ENCODE assay signal across 20 mouse cellular contexts in genomic region chr1:195164996-195165755, GRCm38 (mm10). TPM values are rescaled to one million over a fixed set of nuclear protein-coding genes. Genes with fewer than 3 reads are reported as not detected.
DNase-seq lines count a peak whose midpoint lies in the region; TF ChIP-seq lines count a peak whose summit lies in the region.
"Had no signal": no experiment of that assay in that cellular context is flagged by ENCODE, and none has a peak within 500 bp of the region (broad histone marks: within the 10 kb centered on the region; RNA-seq: fewer than 3 reads in every experiment).

No protein-coding gene starts in this region.

- TF ChIP-seq CTCF in C2C12 (IDR thresholded peaks at IDR 0.05; ENCODE audit: control insufficient read depth, insufficient read depth, insufficient read length) (no peak), MEL (IDR thresholded peaks at IDR 0.05 in 2 of 3, conservative IDR thresholded peaks at IDR 0.05 in 1 of 3; ENCODE audit: control insufficient read depth in 1 of 3, insufficient read depth in 1 of 3, low read depth in 2 of 3, low read length in 3 of 3, poor library complexity in 1 of 3, severe bottlenecking in 1 of 3) (no peak)

- TF ChIP-seq EP300 in MEL (IDR thresholded peaks at IDR 0.05; ENCODE audit: low read depth in 1 of 2, low read length in 2 of 2): no peak

- no peak overlapping the region for H3ac ChIP-seq in C2C12 (ENCODE audit: control insufficient read depth, insufficient read length, low read depth)

- H3K27me3 ChIP-seq in C2C12 (ENCODE audit: control insufficient read depth, insufficient read depth, insufficient read length) (no peaks in the 10 kb centered on the region), MEL (ENCODE audit: control insufficient read depth in 1 of 2, insufficient read depth in 2 of 2, low read length in 2 of 2) (peaks cover 0 to 5% of the 10 kb centered on the region in 2 experiments; a peak in 3 of 4 replicates)
- H3K27me3 ChIP-seq: hindbrain, embryonic 12.5 days; hindbrain, embryonic 15.5 days had no signal

- TF ChIP-seq RAD21 in MEL (IDR thresholded peaks at IDR 0.05; ENCODE audit: low read depth, low read length): no peak

- H3K4me3 ChIP-seq in C2C12 (ENCODE audit: insufficient read depth, poor library complexity, severe bottlenecking) (no peak overlapping the region), MEL (ENCODE audit: control insufficient read depth in 1 of 2, insufficient read depth in 1 of 2, low read depth in 2 of 2, low read length in 2 of 2) (no peak overlapping the region)
- H3K4me3 ChIP-seq: gastrocnemius, adult 2 months; hindbrain, embryonic 12.5 days; hindbrain, embryonic 15.5 days had no signal

- H3K79me2 ChIP-seq in C2C12 (ENCODE audit: control insufficient read depth, insufficient read depth) (no peaks in the 10 kb centered on the region), MEL (ENCODE audit: control insufficient read depth, insufficient read depth, low read length, poor library complexity) (no peaks in the 10 kb centered on the region)

- no peak for TF ChIP-seq POLR2A in MEL (IDR thresholded peaks at IDR 0.05; ENCODE audit: control insufficient read depth in 1 of 2, insufficient read depth in 1 of 2, low read depth in 1 of 2, low read length in 2 of 2, poor library complexity in 1 of 2)

- DNase-seq in MEL (ENCODE audit: low read depth, low spot score): no peak
- peak; percentile 18 for DNase-seq in fibroblast of lung, adult 2 months (ENCODE audit: low read depth)
- no peak for DNase-seq in kidney, postnatal 10 days
- DNase-seq in spleen, postnatal 10 days (ENCODE audit: low spot score in 2 of 2): no peak
- no peak for DNase-seq in lung, adult 18-20 months
- DNase-seq: adrenal gland, adult 8-10 months; adrenal gland, postnatal 25 days; B cell, adult 2 months; cerebellum, adult 18-20 months; cerebellum, adult 9-10 months; cerebellum, postnatal 14 days; forebrain, postnatal 0 days; gastrocnemius, adult 2 months; gastrocnemius, postnatal 14 days; heart, adult 18-20 months had no signal

- H3K79me3 ChIP-seq in C2C12 (ENCODE audit: low read depth): no peaks in the 10 kb centered on the region

- H3K9me3 ChIP-seq in MEL (replicated peaks; ENCODE audit: insufficient read depth, low read length): no peaks in the 10 kb centered on the region
- H3K9me3 ChIP-seq: G1E; hindbrain, embryonic 12.5 days; hindbrain, embryonic 15.5 days had no signal

- H3K27ac ChIP-seq in MEL (ENCODE audit: control insufficient read depth, low read depth, low read length): no peak overlapping the region
- H3K27ac ChIP-seq: gastrocnemius, adult 2 months; hindbrain, embryonic 12.5 days; hindbrain, embryonic 15.5 days had no signal

- no peak overlapping the region for H3K9ac ChIP-seq in MEL (ENCODE audit: control insufficient read depth, low read depth, low read length, poor library complexity, severe bottlenecking)
- H3K9ac ChIP-seq: forebrain, postnatal 0 days; hindbrain, embryonic 12.5 days; hindbrain, embryonic 15.5 days had no signal

- H3K4me1 ChIP-seq in MEL (ENCODE audit: control insufficient read depth in 1 of 2, insufficient read depth in 2 of 2, low read length in 2 of 2): no peaks in the 10 kb centered on the region
- H3K4me1 ChIP-seq: hindbrain, embryonic 12.5 days; hindbrain, embryonic 15.5 days had no signal

- no peaks in the 10 kb centered on the region for H3K36me3 ChIP-seq in C2C12 (ENCODE audit: control insufficient read depth, insufficient read depth)
- no peaks in the 10 kb centered on the region for H3K36me3 ChIP-seq in MEL (ENCODE audit: control insufficient read depth in 1 of 2, insufficient read depth in 2 of 2, low read length in 2 of 2)
- H3K36me3 ChIP-seq: G1E; hindbrain, embryonic 12.5 days; hindbrain, embryonic 15.5 days had no signal

TF ChIP-seq in C2C12, 6 proteins besides CTCF, POLR2A, EP300 and RAD21:
- peak; percentile 45 for TF ChIP-seq USF1 (IDR thresholded peaks at IDR 0.05; ENCODE audit: low read depth)
- TF ChIP-seq MYOG (IDR thresholded peaks at IDR 0.05; ENCODE audit: control insufficient read depth, extremely low read depth, insufficient read length): no peak
- no peak for TF ChIP-seq CEBPB (IDR thresholded peaks at IDR 0.05; ENCODE audit: low read depth)
- TF ChIP-seq FOSL1 (IDR thresholded peaks at IDR 0.05; ENCODE audit: insufficient read depth, low read length, poor library complexity, severe bottlenecking): no peak
- TF ChIP-seq MYOD1 (IDR thresholded peaks at IDR 0.05; ENCODE audit: control insufficient read depth, insufficient read length, low read depth): no peak
- no peak for TF ChIP-seq MAX (IDR thresholded peaks at IDR 0.05)
TF ChIP-seq in C2C12: peak in this region for 1.

TF ChIP-seq in MEL, 35 proteins besides CTCF, POLR2A, EP300 and RAD21:
- TF ChIP-seq MAFK (IDR thresholded peaks at IDR 0.05; ENCODE audit: borderline replicate concordance, low read depth, low read length) (peak; percentile 34; the same call in 1 of the 2 replicates), NELFE (IDR thresholded peaks at IDR 0.05; ENCODE audit: low read depth, low read length) (no peak)
TF ChIP-seq in MEL: peak in this region for 1.

RNA-seq across cellular contexts. Expression of gene Cr2, which starts 11.3 kb away (rescaled TPM):
- 0.02 TPM for polyA plus RNA-seq in C2C12 (2012; fragmentation: generic; extraction: Trizol)
- total RNA-seq in MEL (2012; rRNA removed): not detected in 2 replicates
- polyA plus RNA-seq in MEL (2012; ENCODE audit: insufficient read depth in 1 of 2, insufficient read length in 2 of 2, low read depth in 1 of 2, low replicate concordance in 2 of 2, missing spikeins in 1 of 2): under 1 TPM in 1 of 2 experiments, not detected in 1; 0.08 TPM
- total RNA-seq: adrenal gland, postnatal 25 days; gastrocnemius, adult 2 months; gastrocnemius, postnatal 14 days; hematopoietic stem cell, adult 5-6 weeks had no signal
- polyA plus RNA-seq: G1E had no signal

RNA-seq across cellular contexts. Expression of gene Cr1l, which starts 33.8 kb away (rescaled TPM):
- polyA plus RNA-seq in C2C12 (2012; fragmentation: generic; extraction: Trizol) (31.3 TPM), MEL (2012; ENCODE audit: insufficient read depth in 1 of 2, insufficient read length in 2 of 2, low read depth in 1 of 2, low replicate concordance in 2 of 2, missing spikeins in 1 of 2) (100 to 1,000 TPM in 1 of 2 experiments, not detected in 1; 103 TPM)
- 106 and 116 TPM in 2 replicates for total RNA-seq in MEL (2012; rRNA removed)
